Mouse (Mus musculus) retina, postnatal 1 day (tissue): ENCODE measurements at regions not wholly inside any gene's neighbourhood (a gene's known extent, or its start where the extent isn't known, plus 50 kb on each side); places are given as distances from the start of the nearest gene placed in this dataset.

Experiments
- DNase-seq: peaks from one replicate; pipeline ENCODE4 v3.0.0-alpha.2; 2012

DNA sequence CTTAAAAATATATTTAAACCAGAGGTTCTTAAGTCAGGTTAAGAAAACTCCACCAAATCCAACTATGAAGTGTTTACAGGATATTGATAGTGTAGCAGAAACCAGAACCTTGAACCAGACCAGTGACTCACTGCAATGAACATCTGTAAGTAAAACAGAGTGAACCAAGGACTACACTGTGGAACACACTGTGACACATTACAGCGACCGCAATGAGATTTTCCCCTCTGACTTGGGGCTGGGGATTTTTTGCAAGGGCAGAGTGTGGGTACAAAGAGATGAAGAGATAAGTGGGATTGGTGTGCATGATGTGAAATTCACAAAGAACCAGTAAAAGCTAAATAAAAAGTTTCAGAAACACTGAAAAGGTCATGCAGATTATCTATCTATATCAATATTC lies 73.0 kb upstream of the Nrn1 start:
- no peak for DNase-seq

DNA sequence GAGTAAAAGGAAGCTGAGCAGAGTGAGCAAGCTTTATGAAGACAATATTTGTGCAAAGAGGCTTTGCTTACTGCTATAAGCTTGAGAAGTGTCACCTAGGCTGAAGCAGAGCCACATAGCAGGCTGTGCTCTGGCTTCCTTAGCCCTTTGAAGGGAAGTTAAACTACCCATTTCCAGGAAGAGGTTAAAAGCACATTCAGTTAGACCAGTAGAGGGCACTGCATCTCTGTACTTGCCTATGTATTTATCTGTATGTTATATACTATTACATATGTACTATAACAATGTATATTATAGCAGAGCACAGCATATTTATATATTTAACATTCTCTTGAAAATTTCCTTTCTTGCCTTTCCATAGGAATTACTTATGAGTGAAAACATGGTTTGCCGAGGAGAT lies 54.4 kb upstream of the Nrn1 start:
- peak; percentile 26 for DNase-seq
